Mouse (Mus musculus) heart, postnatal 25 days (tissue): ENCODE data around the gene Ipcef1. TPM values are rescaled to one million over a fixed set of nuclear protein-coding genes. Genes with fewer than 3 reads are reported as not detected.
A peak's percentile ranks its signal among the peaks of the same experiment; 100 is the strongest.

Experiments
- DNase-seq: peaks from one replicate; pipeline ENCODE4 v3.0.0; 2022; ENCODE audit warnings: low spot score
- intact Hi-C: fragments of 180-260 bp; cut with DNase I; formaldehyde crosslinking; loops from one replicate; pipeline ENCODE4 v1.15.1; 2025
- total RNA-seq, 2 experiments: library from RNA; stranded (reverse); gene quantifications; 2 replicates each; pipeline ENCODE4 v1.2.3; 2021

The Ipcef1 gene
- under 1 TPM; 0.31 to 0.34 TPM for total RNA-seq

DNA sequence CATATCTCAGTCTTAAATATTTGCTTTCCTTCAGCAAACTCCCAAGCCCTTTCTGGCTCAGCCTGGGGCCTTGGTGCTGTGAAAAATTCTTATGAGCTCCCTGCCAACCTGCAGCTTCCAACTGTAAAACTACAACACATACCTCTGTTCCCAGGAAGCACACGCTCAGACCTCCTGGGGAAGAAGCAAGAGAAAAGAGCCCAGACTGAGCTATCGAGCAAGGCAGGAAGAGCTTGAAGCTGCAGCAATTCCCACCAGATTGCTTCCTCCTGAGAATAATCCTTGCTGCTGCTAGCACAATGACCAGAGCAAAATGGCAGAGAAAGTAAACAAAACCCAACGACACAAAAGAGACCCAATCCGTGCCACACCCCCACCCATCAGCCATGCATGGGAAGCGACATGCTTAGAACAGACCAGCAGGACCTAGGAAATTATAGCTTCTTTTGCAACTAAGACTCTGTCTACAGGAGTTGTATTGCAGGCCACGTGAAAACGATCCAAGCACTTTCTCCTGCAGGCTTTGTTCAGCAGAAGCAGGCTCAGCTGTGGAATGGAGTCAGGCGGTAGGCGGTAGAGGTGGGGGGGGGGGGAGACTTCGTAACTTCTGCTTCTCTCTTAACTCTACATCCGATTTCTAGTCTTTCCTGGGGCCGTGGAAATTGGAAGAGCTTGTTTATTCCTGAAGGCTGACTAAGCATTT is at the start of gene Ipcef1:
Gene Ipcef1 (minus strand): TSS at position 164 of the 703 bp plus-strand sequence.
- intact Hi-C loops = no loop called here
- DNase-seq = no peak

DNA sequence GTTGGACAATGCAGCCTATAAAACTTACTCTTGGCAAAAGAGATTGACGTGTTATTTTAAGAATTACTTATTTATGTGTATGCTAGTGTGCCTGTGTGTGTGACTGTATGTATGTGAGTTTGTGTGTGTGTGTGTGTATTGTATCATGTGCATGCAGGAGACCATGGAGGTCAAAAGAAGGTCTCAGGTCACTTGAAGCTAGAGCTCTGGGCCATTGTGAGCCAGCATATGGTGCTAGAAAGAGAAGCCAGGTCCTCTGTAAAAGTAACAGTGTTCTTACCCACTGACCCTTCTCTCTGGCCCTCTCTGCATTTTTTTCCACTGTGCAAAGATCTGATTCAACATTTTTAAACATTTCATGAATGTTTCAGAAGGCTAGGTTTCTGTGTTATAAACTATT is 25.7 kb upstream of the Ipcef1 start:
- DNase-seq = no peak
- intact Hi-C loops = loop anchor here (2.0 to 5.0 kb wide), 2 partner anchors 134 to 193 kb away; partner anchors contain the start of gene Cnksr3

DNA sequence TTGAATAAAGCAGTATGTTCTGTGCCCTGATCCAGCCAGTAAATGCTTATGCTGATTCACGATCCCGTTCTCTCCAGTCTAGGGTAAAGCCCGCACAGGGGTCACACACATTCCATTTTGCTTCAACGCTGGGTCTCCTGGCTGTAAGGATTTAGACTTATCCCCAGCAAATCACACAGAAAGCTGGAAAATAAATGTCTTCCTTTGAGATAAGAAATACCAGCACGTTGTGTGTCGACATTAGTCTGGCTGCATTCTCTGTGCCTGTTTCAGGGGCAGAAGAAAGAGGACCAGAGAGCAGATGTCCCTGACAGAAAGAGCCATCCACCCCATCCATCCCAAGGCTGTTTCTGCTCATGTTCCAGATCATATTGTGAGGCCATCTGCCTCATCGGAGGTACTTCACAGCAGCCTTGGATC is 25.1 kb upstream of the Ipcef1 start:
- DNase-seq = no peak
- intact Hi-C loops = loop anchor here (2.0 to 5.0 kb wide), 2 partner anchors 135 to 193 kb away; partner anchors contain the start of gene Cnksr3

DNA sequence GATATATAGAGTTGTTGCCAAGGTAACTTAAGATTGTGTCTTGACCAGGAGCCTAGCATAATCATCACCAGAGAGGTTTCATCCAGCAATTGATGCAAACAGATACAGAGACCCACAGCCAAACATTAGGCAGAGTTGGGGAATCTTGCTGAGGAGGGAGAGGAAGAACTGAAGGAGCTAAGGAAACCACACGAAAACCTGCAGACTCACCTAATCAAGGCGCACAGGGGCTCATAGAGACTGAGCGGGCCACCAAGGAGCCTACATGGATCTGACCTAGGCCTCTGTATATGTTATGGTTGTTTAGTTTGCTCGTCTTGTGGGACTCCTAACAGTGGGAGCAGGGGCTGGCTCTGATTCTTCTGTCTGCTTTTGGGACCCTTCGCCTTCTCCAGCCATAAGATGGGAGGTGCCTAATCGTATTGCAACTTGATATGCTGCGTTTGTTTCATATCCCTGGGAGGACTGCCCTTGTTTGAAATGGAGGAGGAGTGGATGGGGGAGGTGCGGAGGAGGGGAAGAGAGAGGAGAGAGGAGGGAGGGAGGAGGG is 24.5 kb upstream of the Ipcef1 start:
- intact Hi-C loops = loop anchor here (2.0 to 5.0 kb wide), 2 partner anchors 136 to 192 kb away; partner anchors contain the start of gene Cnksr3
- DNase-seq = no peak

DNA sequence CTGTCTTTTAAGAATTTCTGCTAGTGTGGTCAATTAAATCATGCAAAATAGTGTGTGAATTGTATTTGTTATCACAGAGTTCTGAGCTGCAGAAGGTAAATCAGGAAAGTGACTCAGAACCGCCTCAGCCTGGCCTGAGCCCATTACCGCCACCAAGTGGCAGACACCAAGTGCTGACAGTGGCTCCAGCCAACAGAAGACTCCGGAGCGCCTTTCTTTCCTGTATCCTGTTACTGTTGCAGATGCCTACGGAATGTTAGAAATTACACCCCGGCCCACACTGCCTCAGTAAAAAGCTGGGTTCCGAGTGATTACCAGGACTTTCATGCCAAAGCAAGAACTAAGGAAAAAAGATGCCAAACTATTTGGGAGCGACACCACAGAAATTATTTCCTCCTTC is 23.9 kb upstream of the Ipcef1 start:
- DNase-seq = peak; percentile 52
- intact Hi-C loops = loop anchor here (2.0 to 5.0 kb wide), 2 partner anchors 136 to 191 kb away; partner anchors contain the start of gene Cnksr3

DNA sequence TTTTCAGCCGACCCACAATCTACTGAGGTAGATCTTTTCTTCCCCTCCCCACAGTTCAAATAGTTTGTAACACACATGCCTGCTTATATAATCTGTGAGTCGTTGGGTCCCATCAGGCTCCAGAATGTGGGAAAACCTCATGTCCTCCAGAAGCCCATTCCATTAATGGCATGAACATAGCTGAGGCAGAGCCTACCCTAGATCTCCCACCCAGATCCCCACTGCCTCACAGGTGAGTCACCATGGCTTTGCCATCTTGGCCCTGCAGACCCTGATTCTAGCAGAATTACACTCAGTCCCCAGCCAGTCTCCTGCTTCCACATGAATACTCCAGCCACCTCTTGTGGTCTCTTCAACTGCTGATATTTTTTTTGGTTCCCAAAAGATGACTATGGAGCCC is 23.4 kb upstream of the Ipcef1 start:
- DNase-seq = no peak
- intact Hi-C loops = loop anchor here (2.0 to 5.0 kb wide), 2 partner anchors 137 to 191 kb away; partner anchors contain the start of gene Cnksr3

DNA sequence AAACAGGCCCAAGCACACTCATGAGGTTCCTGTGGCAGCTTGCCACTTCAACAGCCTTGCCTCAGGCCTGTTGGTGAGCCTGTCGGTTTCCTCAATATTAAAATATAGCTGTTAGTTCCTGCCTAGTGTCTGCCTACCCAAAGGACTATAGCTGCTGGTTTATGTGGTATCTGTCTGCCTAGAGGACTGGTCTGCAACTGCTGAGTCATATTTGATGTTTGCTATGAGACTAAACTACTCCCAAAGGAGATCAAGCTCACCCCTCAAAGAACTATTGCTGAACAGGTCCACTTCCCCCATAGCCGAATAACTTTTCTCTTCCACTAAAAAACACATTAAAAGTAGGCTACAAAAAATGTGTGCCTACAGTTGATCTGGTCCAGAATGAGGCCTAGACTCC is 22.0 kb upstream of the Ipcef1 start:
- intact Hi-C loops = no loop called here
- DNase-seq = no peak

DNA sequence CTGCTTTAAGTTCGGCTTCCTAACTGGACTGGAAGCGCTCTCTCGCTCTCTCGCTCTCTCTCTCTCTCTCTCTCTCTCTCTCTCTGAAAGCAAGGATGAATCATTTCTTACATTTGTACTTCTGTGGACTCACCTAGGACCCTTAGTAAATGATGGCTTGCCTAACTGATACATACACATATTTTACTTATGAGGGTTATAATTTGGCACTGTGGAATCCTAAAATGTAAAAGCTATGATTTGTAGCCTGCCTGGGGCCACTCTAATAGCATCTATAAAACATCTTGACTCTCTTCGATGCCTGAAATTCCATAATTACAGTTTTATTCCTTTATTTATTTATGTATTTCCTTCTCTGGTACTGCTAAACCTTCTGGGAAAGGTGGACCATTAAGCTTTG is 18.6 kb upstream of the Ipcef1 start:
- DNase-seq = no peak
- intact Hi-C loops = no loop called here

DNA sequence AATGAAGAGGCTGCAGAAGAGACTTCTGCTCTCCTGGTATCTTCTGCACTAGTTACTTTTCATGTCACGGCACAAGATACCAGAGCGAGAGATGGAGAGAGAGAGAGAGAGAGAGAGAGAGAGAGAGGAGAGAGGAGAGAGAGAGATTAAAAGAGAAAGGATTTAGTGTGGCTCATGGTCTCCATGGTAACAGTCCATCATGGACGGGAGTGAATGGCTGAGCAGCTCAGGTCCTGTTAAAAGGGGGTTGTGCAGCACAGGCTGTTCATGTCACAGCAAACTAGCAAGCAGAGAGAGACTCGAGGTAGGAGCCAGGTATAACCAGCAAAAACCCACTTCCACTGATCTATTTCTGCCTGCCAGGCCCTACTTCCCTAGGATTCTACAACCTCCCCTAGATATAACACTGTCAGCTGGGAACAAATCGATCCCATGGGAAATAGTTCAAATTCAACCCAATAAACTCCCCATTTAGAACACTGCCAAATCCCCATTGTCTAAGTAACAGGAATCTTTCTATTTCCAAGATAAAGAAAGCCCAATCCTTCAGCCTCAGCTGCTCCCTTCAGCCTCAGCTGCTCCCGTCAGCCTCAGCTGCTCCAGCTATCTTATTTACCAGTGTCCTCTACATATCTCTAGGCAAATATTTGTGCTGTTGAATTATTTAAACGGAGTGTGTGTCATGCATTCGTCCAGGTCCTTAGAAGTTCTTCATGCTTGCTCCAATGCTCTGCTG is 18.0 kb upstream of the Ipcef1 start:
- DNase-seq = no peak
- intact Hi-C loops = no loop called here

DNA sequence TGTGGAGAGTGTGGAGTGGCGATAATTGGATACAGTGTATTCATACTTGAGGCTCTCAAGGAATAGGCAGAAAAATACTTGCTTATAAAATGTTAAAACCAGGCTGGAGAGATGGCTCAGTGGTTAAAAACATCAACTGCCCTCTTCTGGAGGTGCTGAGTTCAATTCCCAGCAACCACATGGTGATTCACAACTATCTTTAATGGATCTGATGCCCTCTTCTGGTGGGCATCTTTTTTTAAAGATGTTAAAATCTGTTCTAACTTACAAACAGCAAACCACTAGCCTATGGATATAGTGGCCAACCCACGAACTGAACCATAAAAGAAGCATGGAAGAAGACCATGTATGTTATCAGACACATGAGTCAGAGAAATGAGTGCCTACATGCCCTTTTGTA is 16.8 kb upstream of the Ipcef1 start:
- no peak for DNase-seq
- intact Hi-C loops = no loop called here

DNA sequence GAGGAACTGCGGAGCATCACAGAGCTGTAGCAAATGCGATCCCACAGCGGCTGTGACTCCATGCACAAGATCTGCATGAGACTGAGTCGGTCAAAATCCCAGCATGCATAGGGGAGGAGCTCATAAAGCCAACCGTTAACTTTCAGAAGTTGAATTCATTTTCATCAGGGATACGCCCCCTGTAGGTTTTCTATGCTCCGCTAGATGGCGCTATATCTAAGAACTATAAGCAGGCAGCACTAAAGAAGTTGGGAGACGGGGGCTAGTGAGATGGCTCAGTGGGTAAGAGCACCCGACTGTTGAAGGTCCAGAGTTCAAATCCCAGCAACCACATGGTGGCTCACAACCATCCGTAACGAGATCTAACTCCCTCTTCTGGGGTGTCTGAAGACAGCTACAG is 16.3 kb upstream of the Ipcef1 start:
- intact Hi-C loops = no loop called here
- DNase-seq = no peak

DNA sequence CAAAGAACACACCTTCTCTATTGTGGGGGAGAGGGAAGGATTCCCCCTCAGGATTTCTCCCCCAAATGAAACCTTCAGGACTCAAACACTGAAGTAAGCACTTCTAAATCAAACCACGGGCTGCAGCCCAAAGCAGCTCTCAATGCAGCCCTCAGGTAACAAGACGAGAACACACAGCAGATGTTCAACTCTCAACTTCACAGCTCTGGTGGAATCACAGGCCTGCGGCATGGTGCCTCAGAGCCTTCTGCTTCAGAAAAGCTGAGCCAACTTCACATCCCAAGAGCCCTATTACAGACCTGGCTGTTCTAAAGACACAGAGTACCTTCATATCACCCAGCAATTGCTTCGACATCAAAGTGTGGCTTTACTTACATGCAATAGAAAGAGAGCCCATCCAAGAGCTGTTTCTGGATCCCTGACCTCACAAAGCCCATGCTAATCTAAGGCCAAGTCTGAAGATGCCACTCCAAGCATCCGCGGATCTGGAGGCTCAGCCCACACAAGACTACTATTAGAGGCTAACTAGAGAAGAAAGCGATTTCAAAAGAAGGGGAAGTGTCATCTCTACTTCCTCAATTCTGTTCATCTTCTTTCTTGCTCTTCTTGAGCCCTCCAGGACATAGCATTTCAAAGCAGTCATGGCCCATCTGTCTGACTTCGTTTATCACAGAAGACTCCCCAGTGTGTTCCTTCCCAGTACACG is 11.6 kb upstream of the Ipcef1 start:
- intact Hi-C loops = no loop called here

DNA sequence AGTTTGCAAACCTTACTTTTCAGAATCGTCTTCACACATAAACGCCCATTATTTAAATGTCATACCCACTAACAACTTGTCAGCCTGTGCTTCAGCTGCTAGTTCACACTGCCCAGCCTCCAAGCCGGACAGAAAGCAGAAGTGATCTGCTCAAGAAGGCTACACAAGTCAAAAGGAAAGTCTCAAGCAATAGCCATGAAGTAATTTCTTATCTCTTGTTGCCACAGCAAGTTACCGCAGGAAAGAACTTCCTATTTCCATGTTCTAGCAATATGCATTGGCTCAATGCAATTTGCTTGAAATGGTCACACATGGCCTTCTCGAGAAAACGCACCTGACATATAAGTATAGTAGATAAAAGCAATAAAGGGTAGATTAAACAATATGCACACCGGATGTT is 10.7 kb upstream of the Ipcef1 start:
- intact Hi-C loops = no loop called here
- no peak for DNase-seq

More for the DNA sequence above, 11.6 kb upstream of the Ipcef1 start:
- DNase-seq = no peak

DNA sequence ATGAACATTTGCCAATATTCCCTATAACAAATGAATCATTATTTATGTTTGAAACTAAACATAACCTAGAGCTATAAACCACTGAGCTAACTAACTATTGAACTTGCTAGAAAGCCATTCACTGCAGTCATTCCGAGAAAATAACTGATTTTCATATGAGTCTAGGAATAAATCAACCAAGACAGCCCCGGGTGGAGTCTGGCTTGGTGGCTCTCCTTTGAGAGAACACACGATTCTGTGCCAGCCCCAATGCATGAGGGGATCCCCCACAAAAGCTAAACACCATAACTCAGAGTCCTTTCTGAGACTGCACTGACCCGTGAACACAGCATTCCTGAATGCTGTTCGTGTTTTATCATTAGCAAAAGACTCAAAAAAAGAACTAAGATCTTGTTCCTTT is 8.0 kb upstream of the Ipcef1 start:
- DNase-seq = no peak
- intact Hi-C loops = no loop called here

DNA sequence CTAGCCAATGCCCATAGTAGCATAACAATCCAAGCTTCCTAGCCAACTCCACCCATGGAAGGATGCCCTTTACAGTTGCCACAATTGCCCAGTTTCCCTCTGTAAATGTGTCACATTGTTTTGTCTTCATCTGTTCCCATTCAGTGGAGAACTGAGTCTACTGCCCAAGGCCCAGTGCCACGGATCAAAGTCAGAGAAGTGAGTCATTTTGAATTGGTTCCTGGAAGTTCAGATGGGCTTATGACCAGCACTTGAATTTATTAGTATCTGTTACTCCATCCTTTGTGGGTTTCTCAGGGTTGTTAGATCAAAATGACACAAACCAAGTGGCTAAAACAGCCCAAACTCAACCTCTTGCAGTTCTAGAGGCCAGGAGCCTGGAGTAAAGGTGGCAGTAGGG is 5.3 kb upstream of the Ipcef1 start:
- intact Hi-C loops = no loop called here
- no peak for DNase-seq

DNA sequence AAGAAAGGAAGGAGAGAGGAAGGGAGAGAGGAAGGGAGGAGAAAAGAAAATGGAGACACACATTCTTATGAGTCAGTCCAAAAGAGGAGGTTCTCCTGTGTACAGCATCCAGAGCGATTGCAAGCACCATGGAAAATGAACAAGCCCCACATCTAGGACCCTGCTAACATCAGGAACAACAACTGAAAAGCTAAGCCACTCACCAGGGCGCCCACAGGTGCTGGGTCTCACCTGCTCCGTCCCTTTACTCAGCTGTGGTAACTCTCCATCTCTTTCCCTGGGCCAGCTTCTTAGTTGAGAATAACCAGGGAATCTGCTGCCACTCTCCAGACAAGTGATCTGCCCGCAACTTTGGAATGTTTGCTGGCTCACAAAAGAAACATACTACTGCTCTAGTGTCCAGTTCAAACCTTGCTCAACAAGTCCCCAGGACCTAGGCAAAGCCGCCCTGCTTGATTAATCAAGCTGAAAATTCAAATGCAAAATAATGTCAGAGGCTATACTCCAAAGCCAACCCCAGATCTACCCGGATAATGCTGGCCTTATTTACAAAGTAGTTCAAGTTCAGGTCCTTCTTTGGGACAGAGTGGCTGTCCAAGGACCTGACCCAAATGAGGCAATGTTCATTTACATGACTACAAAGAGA is 2.4 kb upstream of the Ipcef1 start:
- intact Hi-C loops = no loop called here
- no peak for DNase-seq

DNA sequence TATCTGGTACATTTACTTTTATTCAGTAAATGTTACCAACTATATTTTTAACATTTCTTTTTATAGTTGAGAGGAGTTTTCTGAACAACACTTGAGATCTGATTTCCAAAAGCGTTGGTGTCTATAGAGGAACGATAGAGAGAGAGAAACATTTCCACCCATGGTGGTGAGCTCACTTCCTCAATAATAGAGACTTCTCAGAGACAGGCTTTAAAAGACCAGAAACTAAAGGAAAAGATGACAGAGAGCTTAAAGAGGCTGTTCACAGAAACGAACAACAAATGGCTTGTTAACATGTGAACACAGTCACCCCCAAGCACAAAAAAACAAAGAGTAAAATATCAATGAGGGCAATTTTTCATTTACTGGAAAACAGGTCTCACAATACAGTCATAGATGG is 2.4 kb downstream of the Ipcef1 start:
- DNase-seq = no peak
- intact Hi-C loops = no loop called here

DNA sequence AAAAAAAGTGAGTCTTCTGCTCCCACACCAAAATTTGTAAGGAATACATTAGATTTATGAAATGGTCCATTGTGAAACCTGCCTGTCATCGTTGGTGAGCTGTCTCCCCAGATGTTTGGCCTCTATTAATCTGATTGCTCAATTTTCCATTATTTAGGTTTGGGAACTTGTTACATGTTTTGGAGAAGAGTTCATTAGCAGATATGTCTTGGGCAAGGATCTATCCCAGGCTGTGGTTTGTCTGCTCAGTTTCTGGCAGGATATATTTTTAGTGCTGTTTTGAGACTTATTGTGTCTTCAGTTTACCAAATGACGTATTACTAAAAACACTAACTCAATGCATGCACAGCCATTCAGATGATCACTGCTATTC is 4.4 kb downstream of the Ipcef1 start:
- DNase-seq = no peak
- intact Hi-C loops = no loop called here

DNA sequence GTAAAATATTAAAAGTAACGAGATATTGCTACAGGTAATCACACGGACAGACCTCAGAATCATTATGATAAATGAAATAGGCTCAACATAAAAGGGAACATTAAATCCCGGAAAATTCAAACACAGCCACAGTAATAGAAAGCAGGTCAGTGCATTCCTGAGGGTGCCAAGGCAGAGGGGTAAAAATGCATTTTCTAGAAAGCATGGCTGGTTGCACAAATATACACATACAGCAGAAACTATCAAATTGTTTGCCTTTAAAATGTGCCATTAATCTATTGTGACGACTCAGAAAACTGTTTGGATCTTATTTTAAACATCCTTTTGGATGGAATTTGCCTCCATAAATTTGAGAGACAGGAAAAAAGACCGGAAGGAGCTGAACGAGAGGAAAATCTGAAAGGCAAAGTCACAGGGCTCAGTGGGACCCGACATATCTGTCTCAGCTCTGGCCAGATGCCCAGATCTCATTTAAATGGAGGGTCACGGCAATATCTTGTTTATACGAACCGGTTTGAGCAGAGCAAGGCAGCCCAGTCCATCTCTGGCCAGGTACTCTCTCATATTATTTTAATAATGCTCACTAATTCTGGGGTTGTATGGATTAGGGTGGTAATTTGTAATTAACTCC is 4.9 kb downstream of the Ipcef1 start:
- DNase-seq = no peak

More for the DNA sequence above, 4.9 kb downstream of the Ipcef1 start:
- intact Hi-C loops = no loop called here
